Mouse (Mus musculus) lung, embryonic 14.5 days (tissue): ENCODE measurements around the gene Gm20388. TPM values are rescaled to one million over a fixed set of nuclear protein-coding genes. Genes with fewer than 3 reads are reported as not detected.
A peak's percentile ranks its signal among the peaks of the same experiment; 100 is the strongest.

Experiments
- ATAC-seq: fragments of 200-750 bp; cut with Nextera tagmentation; 2 replicates; pipeline ENCODE4 v1.8.0; 2017; ENCODE audit warnings: mild to moderate bottlenecking, moderate TSS enrichment, moderate library complexity; ENCODE audit not compliant: insufficient read depth
- DNase-seq: peaks from one replicate; pipeline ENCODE4 v3.0.0-alpha.2; 2015
- H3K27ac ChIP-seq: fragments of 300-500 bp; sonication (generic); 2 replicates; pipeline ENCODE4 v1.5.1; 2014; ENCODE audit warnings: low read depth, mild to moderate bottlenecking, moderate library complexity
- H3K27me3 ChIP-seq: fragments of 300-500 bp; sonication (generic); 2 replicates; pipeline ENCODE4 v1.6.1; 2014; ENCODE audit warnings: low read length, control low read depth; ENCODE audit not compliant: insufficient read depth
- H3K36me3 ChIP-seq: fragments of 300-500 bp; sonication (generic); 2 replicates; pipeline ENCODE4 v1.6.1; 2014; ENCODE audit warnings: control low read depth; ENCODE audit not compliant: insufficient read depth
- H3K4me1 ChIP-seq: fragments of 300-500 bp; sonication (generic); 2 replicates; pipeline ENCODE4 v1.6.1; 2014; ENCODE audit warnings: antibody characterized with exemption, control low read depth; ENCODE audit not compliant: insufficient read depth
- H3K4me2 ChIP-seq: fragments of 300-500 bp; sonication (generic); 2 replicates; pipeline ENCODE4 v1.6.1; 2014; ENCODE audit warnings: mild to moderate bottlenecking
- H3K4me3 ChIP-seq: fragments of 300-500 bp; sonication (generic); 2 replicates; pipeline ENCODE4 v1.5.1; 2014; ENCODE audit warnings: low read depth, low read length
- H3K9ac ChIP-seq: fragments of 300-500 bp; sonication (generic); 2 replicates; pipeline ENCODE4 v1.6.1; 2014
- H3K9me3 ChIP-seq: fragments of 300-500 bp; sonication (generic); 2 replicates; pipeline ENCODE4 v1.6.1; 2016; ENCODE audit warnings: low read depth, low read length, control low read depth
- CTCF ChIP-seq: IDR thresholded peaks from 2 replicates; pipeline ENCODE4 v1.5.1; 2016; ENCODE audit warnings: antibody characterized with exemption, low read depth
- WGBS: fragments of 180-500 bp; shearing (Covaris S2); extraction: QIAGEN DNeasy Blood & Tissue Kit; methylation state at CpG from one replicate; pipeline ENCODE4 v1.1.7; 2014; 5-methylcytosine and 5-hydroxymethylcytosine counted together
- polyA plus RNA-seq: library from polyadenylated mRNA; unstranded; fragments of >200 nt; fragmentation: Nextera tagmentation; extraction: Ambion mirVana; gene quantifications from 2 replicates; pipeline ENCODE4 v1.2.1, GENCODE M21; 2014

The Gm20388 gene
- polyA plus RNA-seq, 1 experiment from 2014 or later, result not detected

DNA sequence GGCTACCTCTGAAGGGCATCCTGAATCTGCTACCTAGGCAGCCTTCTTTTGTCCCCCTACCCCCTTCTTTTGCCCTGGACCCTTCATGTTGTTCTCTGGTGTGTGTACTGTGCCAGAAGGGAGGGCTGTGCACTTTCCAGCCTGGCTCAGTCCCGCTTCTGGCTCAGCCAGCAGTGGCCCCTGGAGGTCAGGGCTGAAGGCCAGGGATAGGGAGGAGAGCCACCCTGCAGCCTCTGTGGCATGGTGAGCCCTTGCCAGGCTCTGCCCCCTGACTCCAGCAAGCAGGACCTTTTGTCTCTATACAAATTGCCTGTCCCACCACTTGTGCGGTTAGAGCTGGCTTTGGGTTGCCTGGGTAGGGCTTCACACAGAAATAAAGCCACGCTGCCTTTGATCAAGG, 403.0 kb downstream of the Gm20388 start:
- 74% methylated on average over 3 of the region's 3 CpGs for WGBS
- Histone ChIP-seq H3K4me3 (no peak overlapping the region), H3K27ac (no peak overlapping the region), H3K36me3 (no peaks in the 10 kb centered on the region), H3K4me1 (peaks cover 9% of the 10 kb centered on the region), H3K4me2 (no peak overlapping the region), H3K9me3 (no peaks in the 10 kb centered on the region), H3K9ac (no peak overlapping the region), H3K27me3 (no peaks in the 10 kb centered on the region)
- TF ChIP-seq CTCF, result no peak
- ATAC-seq (no peak), DNase-seq (no peak)

DNA sequence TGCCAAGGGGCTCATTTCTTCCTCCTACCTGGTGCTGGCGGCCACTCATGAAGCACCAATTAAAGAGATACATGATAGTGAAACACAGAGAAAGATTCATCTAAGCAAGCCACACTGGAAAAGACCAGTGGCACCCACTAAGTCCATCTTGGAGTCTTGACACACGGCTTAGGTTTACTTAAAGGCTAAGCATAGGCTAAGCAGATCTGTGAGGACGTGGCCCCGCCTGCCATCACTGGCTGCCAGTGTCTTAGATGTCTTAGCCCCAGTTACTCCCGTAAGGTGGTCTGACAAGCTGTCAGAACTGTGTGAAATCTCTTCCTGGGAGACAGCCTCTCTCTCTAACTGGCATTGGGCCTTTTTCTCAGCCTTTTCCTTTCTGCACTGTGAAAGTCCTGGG, 404.3 kb downstream of the Gm20388 start:
- Histone ChIP-seq H3K9me3 (no peaks in the 10 kb centered on the region), H3K36me3 (no peaks in the 10 kb centered on the region), H3K4me3 (no peak overlapping the region), H3K4me2 (no peak overlapping the region), H3K9ac (no peak overlapping the region), H3K27me3 (no peaks in the 10 kb centered on the region), H3K27ac (no peak overlapping the region), H3K4me1 (peaks cover 2% of the 10 kb centered on the region)
- ATAC-seq (no peak), DNase-seq (no peak)
- no peak for TF ChIP-seq CTCF
- 73% methylated on average over 5 of the region's 5 CpGs for WGBS

DNA sequence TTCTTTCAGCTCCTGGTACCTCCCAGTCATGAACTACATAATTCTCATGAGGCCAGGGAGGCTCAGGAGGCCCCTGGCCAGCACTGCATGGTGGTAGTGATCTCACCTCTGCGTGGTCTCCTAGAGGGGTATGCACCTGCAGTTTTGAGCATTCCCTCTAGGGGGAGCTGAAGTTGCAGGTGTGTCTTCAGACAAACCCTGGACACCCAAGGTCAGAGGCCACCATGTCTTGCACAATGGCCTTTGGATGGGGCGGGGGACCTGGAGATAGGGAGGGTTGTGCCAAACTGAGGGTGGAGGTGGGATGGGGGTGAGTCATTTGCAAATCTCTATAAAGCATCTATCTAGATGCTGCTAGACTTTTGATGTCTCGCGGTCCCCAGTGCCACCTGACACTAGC, 405.0 kb downstream of the Gm20388 start:
- Histone ChIP-seq H3K9ac (no peak overlapping the region), H3K9me3 (no peaks in the 10 kb centered on the region), H3K4me1 (no peaks in the 10 kb centered on the region), H3K27me3 (no peaks in the 10 kb centered on the region), H3K4me3 (no peak overlapping the region), H3K36me3 (no peaks in the 10 kb centered on the region), H3K4me2 (no peak overlapping the region), H3K27ac (no peak overlapping the region)
- 89% methylated on average over 4 of the region's 4 CpGs for WGBS
- DNase-seq (no peak), ATAC-seq (no peak)
- TF ChIP-seq CTCF, result peak; percentile 61

DNA sequence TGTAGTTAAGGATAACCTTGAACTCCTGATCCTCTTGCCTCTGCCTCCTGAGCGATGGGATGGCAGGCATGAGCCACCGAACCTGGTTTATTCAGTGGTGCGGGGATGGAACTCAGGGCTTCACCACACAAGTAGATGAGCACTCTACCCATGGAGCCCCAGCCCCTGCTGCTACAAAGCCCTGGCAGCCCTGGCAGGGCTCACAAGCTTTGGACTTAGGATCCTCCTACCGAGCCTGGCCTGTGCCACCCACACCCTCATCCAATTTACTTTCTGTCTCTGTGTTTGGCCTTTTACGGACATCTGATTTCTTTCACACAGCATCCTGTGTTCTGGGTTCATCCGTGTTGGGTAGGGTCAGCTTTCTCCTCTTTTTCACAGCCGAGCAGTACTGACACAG, 406.1 kb downstream of the Gm20388 start:
- ATAC-seq, result no peak
- Histone ChIP-seq H3K9ac (no peak overlapping the region), H3K4me2 (no peak overlapping the region), H3K9me3 (no peaks in the 10 kb centered on the region), H3K27me3 (no peaks in the 10 kb centered on the region), H3K4me1 (no peaks in the 10 kb centered on the region), H3K27ac (no peak overlapping the region), H3K36me3 (no peaks in the 10 kb centered on the region), H3K4me3 (no peak overlapping the region)
- DNase-seq, result no peak
- no peak for TF ChIP-seq CTCF
- 78% methylated on average over 7 of the region's 7 CpGs for WGBS

DNA sequence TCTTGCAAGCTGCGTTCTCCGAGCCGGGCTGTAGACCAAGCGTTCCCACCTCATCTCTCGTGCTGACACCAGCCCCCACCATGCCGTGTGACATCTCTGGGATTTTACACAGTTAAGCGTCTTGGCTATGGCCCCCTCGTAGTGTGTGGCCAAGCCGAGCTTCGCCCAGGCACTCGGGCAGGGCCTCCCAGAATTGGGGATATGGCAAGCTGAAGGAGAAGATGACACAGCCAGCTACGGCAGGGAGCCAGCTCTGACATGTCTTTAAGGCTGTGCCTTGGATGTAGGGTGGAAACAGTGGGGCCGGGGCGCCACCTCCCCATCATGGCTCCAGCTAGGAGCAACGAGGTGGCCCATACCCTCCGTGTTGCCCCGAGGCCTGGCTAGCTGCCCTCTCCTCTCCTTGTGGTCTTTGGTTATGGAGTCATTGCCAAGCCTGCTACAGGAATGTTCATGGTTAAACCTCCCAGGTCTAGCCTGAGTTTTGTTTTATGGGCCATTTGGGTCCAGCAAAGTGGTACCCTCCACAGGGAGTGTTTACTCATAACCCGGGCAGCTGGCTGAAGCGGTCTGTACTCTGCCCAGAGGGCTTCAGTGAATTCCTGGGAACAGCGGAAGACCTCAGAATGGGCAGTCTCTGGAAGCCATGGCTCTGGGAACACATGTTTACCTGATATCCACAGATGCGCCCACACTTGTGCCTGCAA, 406.6 kb downstream of the Gm20388 start:
- Histone ChIP-seq H3K9ac (no peak overlapping the region), H3K36me3 (no peaks in the 10 kb centered on the region), H3K4me3 (no peak overlapping the region), H3K27me3 (no peaks in the 10 kb centered on the region), H3K4me2 (no peak overlapping the region), H3K27ac (no peak overlapping the region), H3K9me3 (no peaks in the 10 kb centered on the region), H3K4me1 (peaks cover under 1% of the 10 kb centered on the region; the same call in 1 of the 2 replicates)
- ATAC-seq (no peak), DNase-seq (no peak)
- TF ChIP-seq CTCF, result no peak
- WGBS, result 77% methylated on average over 21 of the region's 21 CpGs

DNA sequence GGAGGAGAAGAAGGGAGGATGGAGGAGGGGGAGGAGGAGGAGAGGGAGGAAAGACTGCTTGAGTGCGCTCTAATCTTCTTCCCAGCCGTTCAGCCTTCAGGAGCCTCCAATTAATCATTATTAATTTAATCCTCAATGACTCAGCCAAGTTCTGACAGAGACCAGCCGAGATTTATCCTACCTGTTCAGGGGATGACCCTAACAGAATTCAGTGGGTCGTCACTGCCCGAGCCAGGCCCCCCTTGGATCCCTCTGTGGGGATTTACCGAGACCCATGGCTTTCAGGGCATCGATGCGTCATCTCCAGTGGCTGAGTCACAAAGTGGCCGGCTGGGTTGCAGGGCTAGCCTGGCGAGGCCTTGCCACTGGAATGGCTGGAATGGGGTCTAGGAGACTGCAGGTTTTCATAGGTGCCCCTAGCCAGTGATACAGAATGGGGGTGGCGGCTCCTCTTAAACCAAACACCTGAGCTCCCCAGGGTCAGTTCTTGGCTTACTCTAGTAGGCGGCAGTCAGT, 407.9 kb downstream of the Gm20388 start:
- Histone ChIP-seq H3K4me1 (peaks cover 13% of the 10 kb centered on the region), H3K27me3 (no peaks in the 10 kb centered on the region), H3K9me3 (no peaks in the 10 kb centered on the region), H3K4me3 (no peak overlapping the region), H3K27ac (0 out of 2 replicates have a peak overlapping the region, but pooled peaks have one; percentile 36), H3K4me2 (no peak overlapping the region), H3K9ac (no peak overlapping the region), H3K36me3 (no peaks in the 10 kb centered on the region)
- 51% methylated on average over 12 of the region's 12 CpGs for WGBS
- ATAC-seq (no peak), DNase-seq (no peak)
- no peak for TF ChIP-seq CTCF

DNA sequence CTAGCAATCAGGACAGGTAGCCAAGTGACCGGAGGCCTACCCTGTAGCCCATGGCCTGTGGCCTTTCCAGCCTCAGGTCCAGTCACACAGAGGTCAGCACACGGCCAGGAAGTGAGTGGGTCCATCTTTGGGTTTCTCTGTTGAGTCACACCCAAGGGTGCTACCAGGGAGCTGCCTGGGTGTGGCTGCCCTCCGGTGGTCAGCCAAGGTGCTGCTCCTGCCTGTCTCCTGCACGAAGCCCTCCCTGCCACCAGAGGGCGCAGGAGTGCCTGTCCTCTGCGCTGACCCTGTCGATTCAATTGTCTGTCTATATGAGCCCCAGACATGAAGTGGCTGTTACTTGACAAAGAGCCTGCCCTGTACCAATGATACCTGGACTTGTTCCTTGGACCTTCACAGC, 408.8 kb downstream of the Gm20388 start:
- Histone ChIP-seq H3K4me2 (no peak overlapping the region), H3K4me1 (peaks cover 17% of the 10 kb centered on the region), H3K9ac (no peak overlapping the region), H3K4me3 (no peak overlapping the region), H3K27ac (peak overlapping the region; percentile 24; the same call in 1 of the 2 replicates), H3K27me3 (no peaks in the 10 kb centered on the region), H3K36me3 (no peaks in the 10 kb centered on the region), H3K9me3 (no peaks in the 10 kb centered on the region)
- WGBS, result 23% methylated on average over 7 of the region's 7 CpGs
- no peak; the same call in 1 of the 2 replicates for ATAC-seq
- peak; percentile 82 for DNase-seq
- TF ChIP-seq CTCF, result peak; percentile 100
